Mouse (Mus musculus) hindbrain, embryonic 10.5 days (tissue): ENCODE measurements around the gene Plrg1. TPM values are rescaled to one million over a fixed set of nuclear protein-coding genes. Genes with fewer than 3 reads are reported as not detected.

Experiments
- DNase-seq: peaks from one replicate; pipeline ENCODE4 v3.0.0-alpha.2; 2017; ENCODE audit warnings: low spot score
- H3K27ac ChIP-seq: fragments of 300-500 bp; sonication (generic); 2 replicates; pipeline ENCODE4 v1.5.1; 2016; ENCODE audit warnings: mild to moderate bottlenecking, moderate library complexity
- H3K27me3 ChIP-seq: fragments of 300-500 bp; sonication (generic); 2 replicates; pipeline ENCODE4 v1.6.1; 2016; ENCODE audit warnings: mild to moderate bottlenecking; ENCODE audit not compliant: poor library complexity, insufficient read depth, severe bottlenecking
- H3K36me3 ChIP-seq: fragments of 300-500 bp; sonication (generic); 2 replicates; pipeline ENCODE4 v1.6.1; 2016; ENCODE audit warnings: mild to moderate bottlenecking, moderate library complexity
- H3K4me1 ChIP-seq: fragments of 300-500 bp; sonication (generic); replicated peaks from 2 replicates; pipeline ENCODE4 v1.6.1; 2016; ENCODE audit warnings: mild to moderate bottlenecking
- H3K4me3 ChIP-seq: fragments of 300-500 bp; sonication (generic); 2 replicates; pipeline ENCODE4 v1.5.1; 2016; ENCODE audit warnings: mild to moderate bottlenecking, moderate library complexity
- H3K9me3 ChIP-seq: fragments of 300-500 bp; sonication (generic); 2 replicates; pipeline ENCODE4 v1.6.1; 2016; ENCODE audit warnings: mild to moderate bottlenecking, moderate library complexity
- WGBS: fragments of 180-500 bp; shearing (Covaris S2); methylation state at CpG from one replicate; pipeline ENCODE4 v1.1.7; 2016; 5-methylcytosine and 5-hydroxymethylcytosine counted together
- polyA plus RNA-seq: library from polyadenylated mRNA; unstranded; fragments of >200 nt; fragmentation: Nextera tagmentation; extraction: Ambion mirVana; gene quantifications from 2 replicates; pipeline ENCODE4 v1.2.1, GENCODE M21; 2016

Gene Plrg1
- polyA plus RNA-seq: 138 and 139 TPM in 2 replicates

DNA sequence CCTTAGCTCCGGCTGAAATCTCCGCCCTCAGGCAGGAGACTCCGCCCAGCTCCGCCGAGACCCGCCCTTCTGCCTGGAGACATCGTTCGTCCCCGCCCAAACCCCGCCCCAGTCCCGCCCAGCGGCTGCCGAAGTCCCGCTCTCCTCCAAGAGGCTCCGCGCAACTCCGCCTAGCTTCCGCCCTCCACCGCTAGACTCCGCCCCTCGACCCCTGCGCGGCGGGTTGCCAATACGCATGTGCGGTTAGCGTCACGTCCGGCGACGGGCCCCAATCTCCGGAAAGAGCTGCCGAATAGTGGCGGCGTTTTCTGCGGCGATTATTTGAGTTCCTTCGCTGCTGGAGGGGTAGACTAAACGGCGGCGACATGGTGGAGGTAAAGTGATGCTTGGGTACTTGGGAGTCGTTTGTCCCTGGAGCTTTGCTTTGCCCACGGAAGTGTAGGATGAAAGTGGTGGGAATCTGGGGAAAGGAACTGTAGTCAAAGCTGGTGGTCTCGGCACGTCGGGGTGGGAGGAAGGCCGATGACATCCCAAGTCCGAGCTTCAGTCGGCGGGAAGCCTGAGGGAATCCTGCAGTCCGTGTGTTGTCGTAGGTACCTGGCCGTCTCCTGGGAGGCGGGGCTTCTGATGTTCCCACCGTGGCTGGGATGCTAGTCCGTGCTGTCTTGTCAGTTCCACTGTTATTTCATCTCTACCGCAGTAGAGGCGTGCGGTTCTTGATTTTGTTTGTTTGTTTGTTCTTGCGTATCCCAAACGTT lies at the start of gene Plrg1:
Gene Plrg1 (plus strand): TSS at position 242 of the 758 bp plus-strand sequence.
- peak within 1 kb of the TSS; percentile 81 for H3K4me3 ChIP-seq
- WGBS: under 1% methylated on average over 61 of the region's 61 CpGs
- H3K27me3 ChIP-seq: no peaks in the 10 kb centered on the region
- peaks cover 11% of the 10 kb centered on the region for H3K4me1 ChIP-seq
- H3K27ac ChIP-seq: peak within 1 kb of the TSS; percentile 87
- peaks cover 40% of the 10 kb centered on the region for H3K36me3 ChIP-seq
- peak; percentile 99 for DNase-seq
- no peaks in the 10 kb centered on the region for H3K9me3 ChIP-seq

DNA sequence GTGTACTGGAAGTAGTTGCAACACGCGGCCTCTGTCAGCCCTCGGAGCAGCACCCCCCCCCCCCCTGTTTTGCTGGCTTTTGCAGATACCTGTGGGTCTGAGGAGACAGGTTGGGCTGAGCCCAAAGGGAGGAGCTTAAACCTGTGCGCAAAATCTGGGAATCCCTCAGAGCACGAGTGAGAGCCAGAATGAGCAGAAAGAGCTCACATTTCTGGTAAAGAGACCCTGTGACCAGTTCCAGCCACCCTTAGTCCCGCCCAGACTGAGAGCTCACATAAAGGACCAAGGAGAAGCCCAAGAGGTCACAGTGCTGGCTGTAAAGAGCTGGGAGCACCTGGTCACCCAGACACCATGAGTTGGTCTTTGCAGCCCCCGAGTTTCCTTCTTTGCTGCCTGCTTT lies 47.8 kb upstream of the Plrg1 start, which contains the start of gene Fgg:
Gene Fgg (plus strand): TSS at position 168 of the 400 bp plus-strand sequence.
- H3K27ac ChIP-seq: no peak within 1 kb of the TSS
- no peaks in the 10 kb centered on the region for H3K9me3 ChIP-seq
- H3K4me1 ChIP-seq: no peaks in the 10 kb centered on the region
- DNase-seq: no peak
- H3K4me3 ChIP-seq: no peak within 1 kb of the TSS
- H3K36me3 ChIP-seq: no peaks in the 10 kb centered on the region
- 0 out of 2 replicates have a peak, but pooled peaks cover 5% of the 10 kb centered on the region for H3K27me3 ChIP-seq
- WGBS: 48% methylated on average over 7 of the region's 7 CpGs

DNA sequence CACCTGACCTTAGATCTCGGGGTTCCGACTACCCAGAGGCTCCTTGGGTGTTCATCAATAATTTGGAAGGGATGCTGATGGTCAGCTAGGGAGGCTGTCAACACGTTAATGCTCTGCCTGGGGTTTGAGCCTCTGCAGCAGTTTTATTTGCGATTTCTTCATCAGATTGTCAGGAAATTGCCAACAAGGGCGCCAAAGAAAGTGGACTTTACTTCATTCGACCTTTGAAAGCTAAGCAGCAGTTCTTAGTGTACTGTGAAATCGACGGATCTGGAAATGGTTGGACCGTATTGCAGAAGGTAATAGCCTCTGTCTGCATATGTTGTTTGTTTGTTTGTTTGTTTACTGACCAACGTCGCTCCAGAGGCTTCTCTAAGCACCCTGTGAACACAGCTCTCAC lies 45.0 kb upstream of the Plrg1 start:
- H3K4me1 ChIP-seq: no peaks in the 10 kb centered on the region
- DNase-seq: no peak
- 86% methylated on average over 11 of the region's 11 CpGs for WGBS
- H3K9me3 ChIP-seq: no peaks in the 10 kb centered on the region
- H3K27ac ChIP-seq: no peak overlapping the region
- 0 out of 2 replicates have a peak, but pooled peaks cover 5% of the 10 kb centered on the region for H3K27me3 ChIP-seq
- no peak overlapping the region for H3K4me3 ChIP-seq
- no peaks in the 10 kb centered on the region for H3K36me3 ChIP-seq

DNA sequence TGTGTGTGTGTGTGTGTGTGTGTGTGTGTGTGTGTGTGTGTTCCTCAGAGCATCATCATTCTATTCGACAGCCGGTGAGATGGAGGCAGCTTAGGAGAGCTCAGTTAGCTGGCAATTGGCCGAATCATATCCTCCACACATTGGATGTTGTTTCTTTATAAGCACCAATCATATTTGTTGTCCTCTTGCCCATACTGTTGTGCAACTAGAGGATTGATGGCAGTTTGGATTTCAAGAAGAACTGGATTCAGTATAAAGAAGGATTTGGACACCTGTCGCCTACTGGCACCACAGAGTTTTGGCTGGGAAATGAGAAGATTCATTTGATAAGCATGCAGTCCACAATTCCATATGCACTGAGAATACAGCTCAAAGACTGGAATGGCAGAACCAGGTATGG lies 44.2 kb upstream of the Plrg1 start:
- no peaks in the 10 kb centered on the region for H3K9me3 ChIP-seq
- H3K4me1 ChIP-seq: no peaks in the 10 kb centered on the region
- WGBS: 94% methylated on average over 4 of the region's 4 CpGs
- no peak for DNase-seq
- H3K36me3 ChIP-seq: no peaks in the 10 kb centered on the region
- H3K27me3 ChIP-seq: 0 out of 2 replicates have a peak, but pooled peaks cover 5% of the 10 kb centered on the region
- no peak overlapping the region for H3K27ac ChIP-seq
- H3K4me3 ChIP-seq: no peak overlapping the region

DNA sequence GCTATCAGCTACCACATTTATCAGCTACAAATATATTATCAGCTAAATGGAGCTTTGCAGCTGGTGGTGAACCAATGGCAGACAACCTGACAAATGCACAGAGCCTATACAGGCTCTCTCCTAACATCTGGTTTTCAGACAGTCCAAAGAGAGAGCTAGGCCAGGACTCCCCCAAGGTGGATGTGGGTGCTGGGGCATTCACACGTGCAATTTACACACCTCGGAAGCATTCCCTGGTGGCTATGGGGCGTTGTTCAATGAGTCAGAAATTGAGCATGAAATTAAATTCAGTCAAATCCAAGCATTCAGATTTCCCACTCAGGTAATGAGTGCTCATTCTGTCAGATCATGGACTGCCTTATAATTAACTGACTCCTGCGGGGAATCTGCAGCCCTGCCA lies 43.8 kb upstream of the Plrg1 start:
- Histone ChIP-seq H3K27ac (no peak overlapping the region), H3K4me1 (no peaks in the 10 kb centered on the region), H3K9me3 (no peaks in the 10 kb centered on the region), H3K4me3 (no peak overlapping the region), H3K27me3 (0 out of 2 replicates have a peak, but pooled peaks cover 5% of the 10 kb centered on the region), H3K36me3 (no peaks in the 10 kb centered on the region)
- no peak for DNase-seq
- 89% methylated on average over 4 of the region's 4 CpGs for WGBS

DNA sequence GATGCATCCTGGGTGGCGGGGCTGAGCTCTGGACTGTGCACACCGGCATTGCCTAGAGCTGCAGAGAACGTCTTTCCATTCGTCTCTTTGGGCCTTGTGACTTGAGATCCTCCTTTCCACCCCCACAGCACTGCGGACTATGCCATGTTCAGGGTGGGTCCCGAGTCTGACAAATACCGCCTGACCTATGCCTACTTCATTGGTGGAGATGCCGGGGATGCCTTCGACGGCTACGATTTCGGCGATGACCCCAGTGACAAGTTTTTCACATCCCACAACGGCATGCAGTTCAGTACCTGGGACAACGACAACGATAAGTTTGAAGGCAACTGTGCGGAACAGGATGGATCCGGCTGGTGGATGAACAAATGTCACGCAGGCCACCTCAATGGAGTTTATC lies 42.7 kb upstream of the Plrg1 start:
- Histone ChIP-seq H3K9me3 (no peaks in the 10 kb centered on the region), H3K27me3 (0 out of 2 replicates have a peak, but pooled peaks cover 3% of the 10 kb centered on the region), H3K4me3 (no peak overlapping the region), H3K27ac (no peak overlapping the region), H3K36me3 (no peaks in the 10 kb centered on the region), H3K4me1 (no peaks in the 10 kb centered on the region)
- 92% methylated on average over 19 of the region's 19 CpGs for WGBS
- DNase-seq: no peak

DNA sequence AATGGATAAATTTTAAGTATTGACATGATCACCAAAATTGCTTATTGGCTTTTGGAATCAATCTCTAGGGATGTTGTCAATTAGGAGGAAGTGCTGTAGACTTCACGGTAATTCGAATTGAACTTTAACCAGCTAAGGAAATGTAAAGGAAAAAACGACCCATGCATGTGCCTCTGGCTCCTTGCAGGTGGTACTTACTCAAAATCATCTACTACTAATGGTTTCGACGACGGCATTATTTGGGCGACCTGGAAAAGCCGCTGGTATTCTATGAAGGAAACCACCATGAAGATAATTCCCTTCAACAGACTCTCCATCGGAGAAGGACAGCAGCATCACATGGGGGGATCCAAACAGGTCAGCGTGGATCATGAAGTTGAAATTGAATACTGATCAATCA lies 41.4 kb upstream of the Plrg1 start:
- H3K4me3 ChIP-seq: no peak overlapping the region
- H3K4me1 ChIP-seq: no peaks in the 10 kb centered on the region
- DNase-seq: no peak
- no peaks in the 10 kb centered on the region for H3K27me3 ChIP-seq
- H3K9me3 ChIP-seq: no peaks in the 10 kb centered on the region
- H3K36me3 ChIP-seq: no peaks in the 10 kb centered on the region
- 93% methylated on average over 10 of the region's 10 CpGs for WGBS
- no peak overlapping the region for H3K27ac ChIP-seq

DNA sequence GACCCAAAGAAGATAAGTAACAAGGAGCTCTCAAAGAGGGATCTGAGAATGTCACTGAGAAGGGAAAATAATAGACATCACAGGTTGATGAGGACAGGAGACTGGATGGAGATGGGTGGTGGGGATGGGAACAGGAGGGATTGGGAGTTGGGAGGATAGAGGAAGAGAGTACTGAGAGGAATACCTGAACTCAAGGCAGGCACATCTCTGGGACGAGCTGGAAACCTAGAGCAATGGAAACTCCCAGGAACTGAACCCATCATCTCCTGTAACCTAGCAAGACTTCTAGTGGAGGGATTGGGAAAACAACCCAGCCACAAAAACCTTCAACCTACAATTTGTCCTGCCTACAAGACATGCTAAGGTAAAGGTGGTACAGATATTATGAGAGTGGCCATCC lies 39.1 kb upstream of the Plrg1 start:
- Histone ChIP-seq H3K4me1 (no peaks in the 10 kb centered on the region), H3K4me3 (no peak overlapping the region), H3K9me3 (no peaks in the 10 kb centered on the region), H3K27ac (no peak overlapping the region), H3K27me3 (no peaks in the 10 kb centered on the region), H3K36me3 (no peaks in the 10 kb centered on the region)
- WGBS: 91% methylated on average over 1 of the region's 1 CpGs
- DNase-seq: no peak

DNA sequence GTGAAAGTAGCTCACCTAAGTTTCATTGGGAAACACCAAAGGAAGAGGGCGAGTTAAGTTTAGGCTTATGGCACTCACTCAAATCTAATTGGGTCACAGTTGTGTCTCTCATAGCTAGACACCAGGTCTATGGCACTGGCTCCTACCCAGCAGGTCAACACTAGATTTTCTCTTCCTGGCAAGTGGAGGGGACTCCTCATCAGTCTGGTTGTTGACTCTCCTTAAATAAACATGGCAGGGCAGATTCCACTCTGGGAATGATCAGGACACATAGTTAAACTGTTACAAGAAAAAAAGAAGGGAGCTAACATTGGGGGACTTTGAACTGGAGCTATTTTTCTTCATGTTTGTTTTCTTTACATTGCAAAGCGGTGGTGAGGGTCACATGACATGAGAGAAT lies 34.9 kb upstream of the Plrg1 start:
- DNase-seq: no peak
- Histone ChIP-seq H3K4me3 (no peak overlapping the region), H3K9me3 (no peaks in the 10 kb centered on the region), H3K27ac (no peak overlapping the region), H3K36me3 (no peaks in the 10 kb centered on the region), H3K4me1 (no peaks in the 10 kb centered on the region), H3K27me3 (no peaks in the 10 kb centered on the region)
- WGBS: 81% methylated on average over 2 of the region's 2 CpGs

DNA sequence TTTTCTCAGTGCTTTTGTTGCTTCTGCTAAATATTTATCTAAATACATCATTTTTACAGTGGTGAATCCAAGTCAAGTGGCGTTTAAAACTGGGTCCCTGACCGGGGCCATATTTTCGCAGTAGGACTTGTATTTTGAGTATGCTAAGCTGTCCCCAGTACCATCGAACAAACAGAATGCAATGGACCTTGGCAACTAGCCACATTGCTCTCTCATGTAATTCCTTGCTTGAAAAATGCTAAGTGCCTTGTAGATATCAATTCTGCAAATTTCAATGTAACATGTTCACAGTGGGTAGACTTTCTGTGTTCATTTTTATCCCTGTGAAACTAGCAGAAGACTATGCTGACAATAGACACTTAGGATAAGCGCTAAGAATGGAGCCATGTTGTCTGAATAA lies 34.1 kb upstream of the Plrg1 start:
- Histone ChIP-seq H3K36me3 (no peaks in the 10 kb centered on the region), H3K9me3 (no peaks in the 10 kb centered on the region), H3K27me3 (no peaks in the 10 kb centered on the region), H3K27ac (no peak overlapping the region), H3K4me1 (no peaks in the 10 kb centered on the region), H3K4me3 (no peak overlapping the region)
- 96% methylated on average over 5 of the region's 5 CpGs for WGBS
- DNase-seq: no peak

DNA sequence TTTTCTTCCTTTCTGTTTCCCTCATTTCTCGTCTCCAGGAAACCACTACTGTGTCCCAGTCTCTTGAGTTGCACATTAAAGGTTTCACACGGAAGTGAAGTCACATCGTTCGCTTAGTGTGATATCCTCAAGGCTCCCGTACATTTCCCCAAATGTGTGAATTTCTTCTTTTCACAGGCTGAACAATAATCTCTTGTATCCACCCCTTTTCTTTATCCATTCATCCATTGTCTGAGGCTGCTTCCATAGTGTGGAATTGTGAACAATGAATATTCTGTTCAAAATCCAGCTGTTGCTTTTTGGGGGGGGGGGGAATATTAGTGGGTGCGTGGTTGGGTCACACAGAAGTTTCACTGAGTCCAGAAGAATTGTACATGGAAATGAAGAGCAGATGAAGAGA lies 30.3 kb upstream of the Plrg1 start:
- Histone ChIP-seq H3K27me3 (no peaks in the 10 kb centered on the region), H3K4me1 (no peaks in the 10 kb centered on the region), H3K9me3 (no peaks in the 10 kb centered on the region), H3K36me3 (no peaks in the 10 kb centered on the region), H3K4me3 (no peak overlapping the region), H3K27ac (no peak overlapping the region)
- WGBS: 80% methylated on average over 6 of the region's 6 CpGs
- no peak for DNase-seq

DNA sequence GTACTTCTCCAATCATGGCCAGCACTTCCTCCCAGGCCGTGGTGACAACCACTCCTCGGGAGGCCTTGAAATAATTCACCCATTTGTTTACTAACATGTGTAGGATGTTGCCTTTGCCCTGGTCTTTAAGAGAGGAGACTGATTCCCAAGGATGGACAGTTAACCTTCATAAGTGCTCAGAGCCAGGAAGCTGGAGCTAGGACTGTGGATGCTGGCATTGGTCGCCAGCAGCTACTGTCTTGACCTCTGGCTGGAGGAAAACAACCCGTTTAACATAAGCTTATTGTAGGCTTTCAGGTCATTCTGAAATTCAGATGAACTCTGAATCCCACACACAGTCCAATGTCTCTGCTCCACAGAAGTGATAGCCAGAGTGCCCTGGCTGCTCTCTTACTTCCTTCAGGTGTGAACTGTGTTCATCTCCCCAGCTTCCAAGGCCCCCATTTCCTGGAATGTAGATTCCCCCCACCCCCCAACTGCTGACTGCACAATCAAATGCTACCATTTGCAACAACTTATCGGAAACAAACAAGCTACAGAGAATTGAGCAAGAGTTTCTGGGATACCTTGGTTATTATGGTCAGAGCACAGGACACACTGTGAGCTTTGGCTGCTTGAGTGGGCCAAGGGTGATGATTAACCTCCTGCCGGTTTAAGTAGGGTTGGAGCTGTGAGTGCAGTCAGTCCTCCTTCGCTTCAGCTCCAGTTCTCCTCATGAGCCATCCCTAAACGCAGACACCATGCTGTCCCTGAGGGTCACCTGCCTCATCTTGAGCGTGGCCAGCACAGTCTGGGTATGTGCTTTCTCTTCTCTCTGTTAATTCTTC lies 29.6 kb upstream of the Plrg1 start, which contains the start of gene Fga:
Gene Fga (plus strand): TSS at position 602 of the 827 bp plus-strand sequence.
- Histone ChIP-seq H3K27ac (no peak within 1 kb of the TSS), H3K27me3 (no peaks in the 10 kb centered on the region), H3K36me3 (no peaks in the 10 kb centered on the region), H3K9me3 (no peaks in the 10 kb centered on the region), H3K4me1 (no peaks in the 10 kb centered on the region), H3K4me3 (no peak within 1 kb of the TSS)
- DNase-seq: no peak
- 80% methylated on average over 9 of the region's 9 CpGs for WGBS
